Mouse (Mus musculus) erythroblast, adult 5-6 weeks (primary cell): Measurements from ENCODE around the gene Rpl41. TPM values are rescaled to one million over a fixed set of nuclear protein-coding genes. Genes with fewer than 3 reads are reported as not detected.

Experiments
- ATAC-seq: replicated peaks from 2 replicates; pipeline ENCODE4 v1.8.0; 2016; ENCODE audit warnings: moderate number of reproducible peaks, mild to moderate bottlenecking, moderate TSS enrichment, inconsistent platforms; ENCODE audit not compliant: poor library complexity, low FRiP score, severe bottlenecking
- total RNA-seq, 2 experiments: library from RNA; stranded (forward) in 1 of 2; stranded (reverse) in 1 of 2; fragments of 150-400 nt in 1 of 2; fragments of 200-764, 138-1000 nt in 1 of 2; gene quantifications; 2 replicates each; pipeline versions ENCODE4 v1.2.3 to v1.2.4; 2015 to 2017; ENCODE audit warnings: low replicate concordance in 2 of 2

Rpl41 gene
- total RNA-seq, 2 experiments from 2014 or later, result 729 to 1,095 TPM

DNA sequence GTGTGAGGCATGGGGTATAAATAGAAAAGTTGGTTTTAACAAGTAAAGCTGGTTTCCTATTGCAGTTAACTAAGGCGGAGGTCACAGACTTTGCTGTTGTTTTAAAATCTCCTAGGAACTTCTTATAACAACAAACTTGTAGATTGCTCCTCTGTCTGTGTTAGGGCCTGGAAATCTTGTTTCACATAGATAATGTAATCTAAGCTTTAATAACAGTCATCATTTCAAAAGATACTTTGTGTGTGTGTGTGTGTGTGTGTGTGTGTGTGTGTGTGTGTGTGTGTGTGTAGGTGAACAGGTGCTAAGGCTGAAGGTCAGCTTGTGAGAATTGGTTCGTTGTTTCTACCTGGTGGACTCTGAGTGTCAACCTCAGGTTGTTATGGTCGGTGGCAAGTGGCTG lies 45.1 kb downstream of the Rpl41 start:
- no peak for ATAC-seq

DNA sequence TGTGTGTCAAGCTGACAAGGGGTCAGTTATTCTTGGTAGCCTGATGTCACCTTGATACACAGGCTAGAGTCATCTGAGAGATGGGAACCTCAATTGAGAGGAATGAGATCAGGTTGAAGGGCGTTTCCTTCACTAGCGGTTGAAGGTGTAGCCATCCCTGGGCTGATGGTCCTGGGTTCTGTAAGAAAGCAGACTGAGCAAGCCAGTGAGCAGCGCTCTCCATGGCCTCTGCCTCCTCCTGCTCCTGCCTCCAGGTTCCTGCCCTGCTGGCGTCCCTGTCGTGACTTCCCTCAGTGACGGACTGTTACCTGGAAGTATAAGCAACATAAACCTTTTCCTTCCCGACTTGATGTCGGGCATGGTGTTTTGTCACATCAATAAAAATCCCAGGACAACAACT lies 45.6 kb downstream of the Rpl41 start:
- no peak for ATAC-seq

DNA sequence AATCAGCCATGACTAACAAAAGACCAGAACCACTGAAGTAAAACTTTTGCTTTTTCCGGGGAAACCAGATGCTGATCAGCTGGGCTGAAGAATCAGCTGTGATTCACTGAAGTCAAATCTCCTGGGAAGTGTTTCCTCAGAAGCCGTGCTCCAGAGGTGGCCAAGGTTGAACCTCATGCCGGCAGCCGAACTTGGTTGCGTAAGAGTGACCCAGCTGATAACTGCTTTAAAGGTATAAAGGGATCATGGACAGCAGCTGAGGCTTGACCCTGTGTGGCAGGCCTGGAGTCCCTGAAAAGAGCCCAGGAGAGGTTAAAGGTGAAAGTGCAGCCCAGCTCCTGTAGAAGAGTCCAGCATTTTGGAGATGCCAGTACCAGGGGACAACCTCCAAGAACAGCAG lies 46.8 kb downstream of the Rpl41 start:
- ATAC-seq, result no peak

DNA sequence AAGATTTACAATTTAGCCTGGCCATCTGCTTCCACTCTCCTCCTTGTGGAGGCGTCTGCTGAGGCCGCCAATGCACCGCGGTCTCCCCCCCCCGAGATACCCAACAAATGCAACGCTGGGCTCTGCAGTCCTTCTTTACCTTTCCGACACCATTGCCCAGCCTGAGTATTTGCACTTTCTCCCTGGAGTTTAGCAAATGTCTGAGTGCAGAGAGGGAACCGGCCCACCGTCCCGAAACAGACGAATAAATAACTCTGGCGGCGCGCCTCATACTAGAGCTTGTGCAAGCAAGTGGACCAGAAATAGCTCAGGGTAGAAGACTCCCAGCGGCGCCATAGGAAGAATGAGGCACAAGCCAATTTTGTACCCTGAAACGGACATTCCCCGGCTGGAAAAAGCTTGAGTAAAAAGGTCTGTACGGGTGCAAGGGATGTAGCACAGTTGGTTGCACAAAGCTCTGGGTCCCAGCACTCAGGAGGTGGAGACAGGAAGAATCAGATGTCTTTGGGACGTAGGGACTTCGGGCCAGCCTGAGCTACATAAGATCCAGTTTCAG lies 49.9 kb downstream of the Rpl41 start:
- ATAC-seq, result peak; percentile 12; the same call in 1 of the 2 replicates

DNA sequence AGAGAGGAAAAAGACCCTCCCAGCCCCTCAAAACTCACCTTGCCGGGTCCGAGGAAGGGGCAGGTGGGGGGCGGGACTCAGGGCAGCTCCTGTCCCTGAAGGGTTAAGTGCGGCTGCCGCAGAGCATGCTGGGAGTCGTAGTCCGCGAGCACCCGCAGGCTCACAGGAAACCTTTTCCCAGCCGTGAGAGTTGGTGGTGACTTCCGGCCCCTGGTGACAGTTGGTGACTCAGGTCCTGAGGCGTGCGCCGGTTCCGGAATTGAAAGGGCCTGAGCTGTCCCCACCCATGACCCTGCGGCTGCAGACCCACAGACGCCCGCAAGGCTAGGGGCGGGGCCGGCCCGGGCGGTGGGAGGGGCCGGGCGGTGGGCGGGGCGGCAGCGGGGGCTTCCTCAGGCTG lies 50.5 kb downstream of the Rpl41 start, which contains the start of gene Myl6b:
Myl6b (minus strand) TSS at position 96 of the 400 bp plus-strand sequence.
- peak; percentile 81 for ATAC-seq

Other genes with a start within 250 kb of the Rpl41 start
- gene Pan2, start 246.0 kb downstream of the Rpl41 start, total RNA-seq (2015; ENCODE audit: low replicate concordance), result 7.9 and 8.8 TPM in 2 replicates
- 7.5 and 8.9 TPM in 2 replicates for gene Pan2, start 246.0 kb downstream of the Rpl41 start, total RNA-seq (2017; ENCODE audit: low replicate concordance)
- 30.7 and 48.6 TPM in 2 replicates for gene Cnpy2, start 226.8 kb downstream of the Rpl41 start, total RNA-seq (2015; ENCODE audit: low replicate concordance)
- gene Cnpy2, start 226.8 kb downstream of the Rpl41 start, total RNA-seq (2017; ENCODE audit: low replicate concordance), result 15.5 and 38.3 TPM in 2 replicates
- gene Cs, start 211.6 kb downstream of the Rpl41 start, total RNA-seq (2015; ENCODE audit: low replicate concordance), result 60.5 and 67.5 TPM in 2 replicates
- gene Cs, start 211.6 kb downstream of the Rpl41 start, total RNA-seq (2017; ENCODE audit: low replicate concordance), result 26.2 and 30.6 TPM in 2 replicates
- gene Coq10a, start 180.3 kb downstream of the Rpl41 start, total RNA-seq (2015; ENCODE audit: low replicate concordance), result 1.9 and 5.6 TPM in 2 replicates
- 2.8 and 3.2 TPM in 2 replicates for gene Coq10a, start 180.3 kb downstream of the Rpl41 start, total RNA-seq (2017; ENCODE audit: low replicate concordance)
- 7.7 and 30.0 TPM in 2 replicates for gene Ankrd52, start 172.2 kb downstream of the Rpl41 start, total RNA-seq (2015; ENCODE audit: low replicate concordance)
- gene Ankrd52, start 172.2 kb downstream of the Rpl41 start, total RNA-seq (2017; ENCODE audit: low replicate concordance), result 2.9 and 3.5 TPM in 2 replicates
- not detected in 2 replicates for gene Slc39a5, start 148.1 kb downstream of the Rpl41 start, total RNA-seq (2015; ENCODE audit: low replicate concordance)
- not detected in 2 replicates for gene Slc39a5, start 148.1 kb downstream of the Rpl41 start, total RNA-seq (2017; ENCODE audit: low replicate concordance)
- gene Nabp2, start 137.8 kb downstream of the Rpl41 start, total RNA-seq (2015; ENCODE audit: low replicate concordance), result 11.1 and 20.1 TPM in 2 replicates
- 7.4 and 15.2 TPM in 2 replicates for gene Nabp2, start 137.8 kb downstream of the Rpl41 start, total RNA-seq (2017; ENCODE audit: low replicate concordance)
- gene Rnf41, start 137.6 kb downstream of the Rpl41 start, total RNA-seq (2015; ENCODE audit: low replicate concordance), result 2.9 and 4.6 TPM in 2 replicates
- 2.9 and 3.3 TPM in 2 replicates for gene Rnf41, start 137.6 kb downstream of the Rpl41 start, total RNA-seq (2017; ENCODE audit: low replicate concordance)
- gene Smarcc2, start 90.1 kb downstream of the Rpl41 start, total RNA-seq (2015; ENCODE audit: low replicate concordance), result 22.1 and 31.6 TPM in 2 replicates
- gene Smarcc2, start 90.1 kb downstream of the Rpl41 start, total RNA-seq (2017; ENCODE audit: low replicate concordance), result 29.0 and 34.7 TPM in 2 replicates
- 410 and 475 TPM in 2 replicates for gene Myl6, start 55.2 kb downstream of the Rpl41 start, total RNA-seq (2015; ENCODE audit: low replicate concordance)
- 558 TPM in 2 replicates for gene Myl6, start 55.2 kb downstream of the Rpl41 start, total RNA-seq (2017; ENCODE audit: low replicate concordance)
- 5.4 TPM in 1 of 2 replicates, not detected in the other for gene Myl6b, start 50.6 kb downstream of the Rpl41 start, total RNA-seq (2015; ENCODE audit: low replicate concordance)
- gene Myl6b, start 50.6 kb downstream of the Rpl41 start, total RNA-seq (2017; ENCODE audit: low replicate concordance), result 0.85 TPM in 1 of 2 replicates, not detected in the other
- gene Esyt1, start 23.4 kb downstream of the Rpl41 start, total RNA-seq (2015; ENCODE audit: low replicate concordance), result 15.2 and 16.9 TPM in 2 replicates
- 24.8 and 27.9 TPM in 2 replicates for gene Esyt1, start 23.4 kb downstream of the Rpl41 start, total RNA-seq (2017; ENCODE audit: low replicate concordance)
- gene Zc3h10, start 1.5 kb downstream of the Rpl41 start, total RNA-seq (2015; ENCODE audit: low replicate concordance), result 0.19 and 0.63 TPM in 2 replicates
- gene Zc3h10, start 1.5 kb downstream of the Rpl41 start, total RNA-seq (2017; ENCODE audit: low replicate concordance), result 2.8 and 3.2 TPM in 2 replicates
- 71.3 and 75.2 TPM in 2 replicates for gene Pa2g4, start 16.7 kb upstream of the Rpl41 start, total RNA-seq (2015; ENCODE audit: low replicate concordance)
- gene Pa2g4, start 16.7 kb upstream of the Rpl41 start, total RNA-seq (2017; ENCODE audit: low replicate concordance), result 42.9 and 67.5 TPM in 2 replicates
- gene Erbb3, start 40.3 kb upstream of the Rpl41 start, total RNA-seq (2015; ENCODE audit: low replicate concordance), result 0.63 TPM in 1 of 2 replicates, not detected in the other
- gene Erbb3, start 40.3 kb upstream of the Rpl41 start, total RNA-seq (2017; ENCODE audit: low replicate concordance), result 0.09 TPM in 1 of 2 replicates, not detected in the other
- 345 and 426 TPM in 2 replicates for gene Rps26, start 77.4 kb upstream of the Rpl41 start, total RNA-seq (2015; ENCODE audit: low replicate concordance)
- 114 and 205 TPM in 2 replicates for gene Rps26, start 77.4 kb upstream of the Rpl41 start, total RNA-seq (2017; ENCODE audit: low replicate concordance)
- not detected in 2 replicates for gene Ikzf4, start 96.7 kb upstream of the Rpl41 start, total RNA-seq (2015; ENCODE audit: low replicate concordance)
- 0.09 TPM in 1 of 2 replicates, not detected in the other for gene Ikzf4, start 96.7 kb upstream of the Rpl41 start, total RNA-seq (2017; ENCODE audit: low replicate concordance)
- 3.1 and 7.5 TPM in 2 replicates for gene Suox, start 124.8 kb upstream of the Rpl41 start, total RNA-seq (2015; ENCODE audit: low replicate concordance)
- gene Suox, start 124.8 kb upstream of the Rpl41 start, total RNA-seq (2017; ENCODE audit: low replicate concordance), result 8.4 and 11.3 TPM in 2 replicates
- gene Rab5b, start 147.0 kb upstream of the Rpl41 start, total RNA-seq (2015; ENCODE audit: low replicate concordance), result 26.9 and 42.2 TPM in 2 replicates
- 64.8 and 71.7 TPM in 2 replicates for gene Rab5b, start 147.0 kb upstream of the Rpl41 start, total RNA-seq (2017; ENCODE audit: low replicate concordance)
- gene Pmel, start 154.9 kb upstream of the Rpl41 start, total RNA-seq (2015; ENCODE audit: low replicate concordance), result not detected in 2 replicates
- gene Pmel, start 154.9 kb upstream of the Rpl41 start, total RNA-seq (2017; ENCODE audit: low replicate concordance), result not detected in 2 replicates
- 29.8 and 37.2 TPM in 2 replicates for gene Cdk2, start 155.7 kb upstream of the Rpl41 start, total RNA-seq (2015; ENCODE audit: low replicate concordance)
- gene Cdk2, start 155.7 kb upstream of the Rpl41 start, total RNA-seq (2017; ENCODE audit: low replicate concordance), result 21.0 and 34.3 TPM in 2 replicates
- gene Dgka, start 195.6 kb upstream of the Rpl41 start, total RNA-seq (2015; ENCODE audit: low replicate concordance), result 8.2 and 13.4 TPM in 2 replicates
- 2.9 and 4.7 TPM in 2 replicates for gene Dgka, start 195.6 kb upstream of the Rpl41 start, total RNA-seq (2017; ENCODE audit: low replicate concordance)
- gene Pym1, start 198.6 kb upstream of the Rpl41 start, total RNA-seq (2015; ENCODE audit: low replicate concordance), result 2.5 and 17.5 TPM in 2 replicates
- gene Pym1, start 198.6 kb upstream of the Rpl41 start, total RNA-seq (2017; ENCODE audit: low replicate concordance), result 9.1 and 12.4 TPM in 2 replicates
- 0.38 TPM in 1 of 2 replicates, not detected in the other for gene Mmp19, start 241.6 kb upstream of the Rpl41 start, total RNA-seq (2015; ENCODE audit: low replicate concordance)
- 0.85 and 1.5 TPM in 2 replicates for gene Mmp19, start 241.6 kb upstream of the Rpl41 start, total RNA-seq (2017; ENCODE audit: low replicate concordance)